Mouse (Mus musculus) forebrain, embryonic 16.5 days (tissue): ENCODE results near the gene Neurl1a. TPM values are rescaled to one million over a fixed set of nuclear protein-coding genes. Genes with fewer than 3 reads are reported as not detected.
"Not testable (repeated sequence)": the region's sequence is repeated elsewhere in the genome, so short reads cannot be mapped to it uniquely, and the experiment has no call there.

Experiments
- ATAC-seq: fragments of 200-750 bp; cut with Nextera tagmentation; 2 replicates; pipeline ENCODE4 v1.8.0; 2017; ENCODE audit warnings: mild to moderate bottlenecking, moderate library complexity
- H3K27ac ChIP-seq: fragments of 300-500 bp; sonication (generic); 2 replicates; pipeline ENCODE4 v1.5.1; 2014; ENCODE audit warnings: low read length, control low read depth
- H3K27me3 ChIP-seq: fragments of 300-500 bp; sonication (generic); replicated peaks from 2 replicates; pipeline ENCODE4 v1.6.1; 2014; ENCODE audit warnings: low read length; ENCODE audit not compliant: control insufficient read depth, insufficient read depth
- H3K36me3 ChIP-seq: fragments of 300-500 bp; sonication (generic); 2 replicates; pipeline ENCODE4 v1.6.1; 2014; ENCODE audit not compliant: control insufficient read depth, insufficient read depth
- H3K4me1 ChIP-seq: fragments of 300-500 bp; sonication (generic); replicated peaks from 2 replicates; pipeline ENCODE4 v1.6.1; 2014; ENCODE audit warnings: low read length; ENCODE audit not compliant: control insufficient read depth, insufficient read depth
- H3K4me2 ChIP-seq: fragments of 300-500 bp; sonication (generic); 2 replicates; pipeline ENCODE4 v1.6.1; 2014; ENCODE audit warnings: mild to moderate bottlenecking, low read length, control low read depth
- H3K4me3 ChIP-seq: fragments of 300-500 bp; sonication (generic); replicated peaks from 2 replicates; pipeline ENCODE4 v1.5.1; 2014; ENCODE audit warnings: mild to moderate bottlenecking, low read length, control low read depth
- H3K9ac ChIP-seq: fragments of 300-500 bp; sonication (generic); replicated peaks from 2 replicates; pipeline ENCODE4 v1.6.1; 2014; ENCODE audit warnings: low read depth, low read length, control low read depth
- H3K9me3 ChIP-seq: fragments of 300-500 bp; sonication (generic); 2 replicates; pipeline ENCODE4 v1.6.1; 2016; ENCODE audit warnings: low read length; ENCODE audit not compliant: control insufficient read depth
- WGBS: fragments of 180-500 bp; shearing (Covaris S2); extraction: QIAGEN DNeasy Blood & Tissue Kit; methylation state at CpG from one replicate; pipeline ENCODE4 v1.1.7; 2014; 5-methylcytosine and 5-hydroxymethylcytosine counted together
- polyA plus RNA-seq: library from polyadenylated mRNA; unstranded; fragments of >200 nt; fragmentation: Nextera tagmentation; extraction: Ambion mirVana; gene quantifications from 2 replicates; pipeline ENCODE4 v1.2.1, GENCODE M21; 2015

Gene Neurl1a
- polyA plus RNA-seq: 7.2 and 11.0 TPM in 2 replicates

DNA sequence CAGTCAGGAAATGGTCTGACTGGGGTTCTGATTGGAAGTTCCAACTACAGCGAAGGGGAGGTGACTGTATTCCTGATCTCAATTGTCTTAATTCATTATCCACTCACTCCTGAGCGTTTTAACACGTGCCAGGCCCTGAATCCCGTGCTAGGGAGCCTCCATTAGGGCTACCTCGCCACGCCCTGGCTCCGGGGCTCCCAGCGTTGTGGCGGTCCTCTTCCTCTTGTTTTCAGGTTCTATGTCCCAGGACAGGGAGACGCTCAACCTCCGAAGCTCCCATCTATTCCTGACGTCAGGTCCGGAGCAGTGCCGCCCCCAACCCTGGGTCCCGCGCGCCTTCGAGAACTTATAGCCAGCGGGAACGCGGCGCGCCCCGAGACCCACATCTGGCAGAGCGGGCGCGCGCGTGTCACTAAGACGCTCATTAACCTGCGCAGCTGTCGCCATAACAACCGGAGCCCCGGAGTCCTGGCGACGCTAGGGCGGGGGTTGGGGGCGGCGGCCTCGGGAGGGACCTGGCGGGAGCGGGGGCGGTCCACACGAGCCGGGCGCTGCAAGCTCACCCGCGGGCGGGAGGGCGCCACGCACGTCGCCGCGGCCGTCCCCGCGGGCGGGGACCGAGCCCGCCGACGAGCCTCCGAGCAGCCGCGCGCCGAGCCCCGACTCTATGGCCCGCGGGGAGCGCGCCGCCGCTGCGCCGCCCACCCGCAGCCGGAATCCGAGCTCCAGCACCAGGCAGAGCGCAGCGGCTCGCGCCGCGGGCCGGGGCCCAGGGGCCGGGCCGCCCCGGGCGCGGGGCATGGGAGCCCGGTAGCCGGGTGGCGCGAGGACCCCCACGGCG lies at the start of gene Neurl1a:
TSS of gene Neurl1a (plus strand) at position 390 of the 841 bp plus-strand sequence.
- peak; percentile 82 for ATAC-seq
- no peaks in the 10 kb centered on the region for H3K36me3 ChIP-seq
- H3K4me3 ChIP-seq: peak within 1 kb of the TSS; percentile 65
- peaks cover 15% of the 10 kb centered on the region for H3K4me1 ChIP-seq
- peak within 1 kb of the TSS; percentile 90 for H3K4me2 ChIP-seq
- peaks cover 19% of the 10 kb centered on the region for H3K27me3 ChIP-seq
- under 1% methylated on average over 62 of the region's 98 CpGs for WGBS
- peaks cover 7% of the 10 kb centered on the region for H3K9me3 ChIP-seq
- peak within 1 kb of the TSS; percentile 8; the same call in 1 of the 2 replicates for H3K27ac ChIP-seq
- peak within 1 kb of the TSS; percentile 63 for H3K9ac ChIP-seq

DNA sequence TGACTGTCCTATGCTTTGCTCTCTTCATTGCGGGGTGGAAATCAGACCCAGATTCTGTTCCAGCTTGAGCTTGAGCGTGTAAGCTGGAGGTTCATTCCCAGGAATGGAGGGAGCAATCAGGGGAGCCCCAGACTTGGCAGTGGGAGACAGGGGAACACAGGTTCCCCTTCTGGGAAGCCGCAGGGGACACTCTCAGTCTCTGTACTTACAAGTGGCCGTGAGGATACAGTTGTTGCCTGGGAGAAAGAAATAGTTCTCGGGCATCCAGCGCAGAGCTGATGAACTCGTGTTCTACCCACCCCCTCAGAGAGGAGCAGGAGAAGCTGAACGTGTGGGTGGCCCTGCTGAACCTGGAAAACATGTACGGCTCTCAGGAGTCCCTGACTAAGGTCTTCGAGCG lies 49.8 kb upstream of the Neurl1a start:
- Histone ChIP-seq H3K9me3 (no peaks in the 10 kb centered on the region), H3K4me3 (no peak overlapping the region), H3K4me2 (no peak overlapping the region), H3K36me3 (peaks cover 41% of the 10 kb centered on the region), H3K27ac (no peak overlapping the region), H3K4me1 (no peaks in the 10 kb centered on the region), H3K9ac (no peak overlapping the region), H3K27me3 (no peaks in the 10 kb centered on the region)
- no peak for ATAC-seq
- 93% methylated on average over 11 of the region's 11 CpGs for WGBS

DNA sequence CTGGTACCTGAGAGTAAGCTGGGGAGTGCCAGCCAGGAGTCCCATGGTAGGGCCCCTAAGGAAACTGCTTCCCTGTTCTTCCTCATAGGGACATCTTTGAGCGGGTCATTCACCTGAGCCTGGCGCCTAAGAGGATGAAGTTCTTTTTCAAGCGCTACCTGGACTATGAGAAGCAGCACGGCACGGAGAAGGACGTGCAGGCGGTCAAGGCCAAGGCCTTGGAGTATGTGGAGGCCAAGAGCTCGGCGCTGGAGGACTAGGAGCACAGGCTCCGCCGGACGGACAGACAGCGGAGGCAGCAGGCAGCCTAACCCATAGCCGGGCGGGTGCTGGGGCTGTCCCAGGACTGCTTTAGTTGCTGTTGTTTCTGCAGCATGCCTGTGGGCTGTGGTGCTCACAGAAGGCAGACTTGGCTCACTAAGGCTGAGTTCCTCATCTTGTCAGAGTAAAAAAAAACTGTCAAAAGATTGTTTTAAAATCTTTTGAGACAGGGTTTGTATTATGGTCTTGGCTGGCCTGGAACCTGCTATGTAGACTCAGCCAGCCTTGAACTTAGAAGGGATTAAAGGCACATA lies 48.0 kb upstream of the Neurl1a start:
- no peak overlapping the region for H3K27ac ChIP-seq
- H3K9me3 ChIP-seq: no peaks in the 10 kb centered on the region
- H3K9ac ChIP-seq: no peak overlapping the region
- 95% methylated on average over 15 of the region's 15 CpGs for WGBS
- peaks cover 36% of the 10 kb centered on the region for H3K36me3 ChIP-seq
- no peak overlapping the region for H3K4me3 ChIP-seq
- ATAC-seq: no peak
- no peaks in the 10 kb centered on the region for H3K4me1 ChIP-seq
- no peaks in the 10 kb centered on the region for H3K27me3 ChIP-seq
- H3K4me2 ChIP-seq: no peak overlapping the region

DNA sequence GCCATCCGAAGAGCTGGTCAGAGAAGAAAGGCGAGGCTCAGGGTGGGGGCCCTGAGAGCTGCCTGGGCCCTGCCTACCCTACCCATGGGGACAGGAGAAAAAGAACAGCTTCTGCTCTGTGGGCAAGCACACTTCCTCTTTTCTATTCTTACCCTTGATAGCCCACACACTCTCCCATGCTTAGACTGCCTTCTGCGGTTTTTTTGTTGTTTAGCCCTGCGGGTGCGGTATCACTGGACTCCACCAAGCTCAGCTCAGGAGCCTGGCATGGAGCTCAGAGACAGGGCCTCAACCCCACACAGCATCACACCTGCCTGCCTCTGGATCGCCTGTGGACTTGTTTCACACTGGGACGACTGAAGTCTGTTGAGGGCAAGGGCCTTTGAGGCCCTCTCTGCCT lies 45.5 kb upstream of the Neurl1a start:
- WGBS: 88% methylated on average over 7 of the region's 7 CpGs

DNA sequence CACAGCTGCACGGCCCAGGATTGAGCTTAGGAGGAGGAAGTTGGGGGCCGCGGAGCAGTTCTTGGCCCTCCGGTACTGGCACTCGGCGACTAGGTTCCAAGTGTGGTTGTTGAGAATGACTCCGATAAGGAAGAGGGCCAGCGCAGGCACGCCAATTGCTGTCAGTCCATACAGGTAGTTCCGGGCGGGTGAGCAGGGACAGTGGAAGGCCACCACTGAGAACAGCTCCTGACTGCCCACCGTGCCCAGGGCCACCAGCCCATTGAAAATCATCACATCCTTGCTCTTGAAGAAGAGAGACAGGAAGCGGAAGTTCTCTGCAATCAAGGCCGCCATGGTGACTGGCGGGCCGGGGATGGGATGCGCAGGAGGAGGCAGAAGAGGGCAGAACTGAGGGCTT lies 43.1 kb upstream of the Neurl1a start:
- Histone ChIP-seq H3K4me3 (no peak overlapping the region), H3K9me3 (no peaks in the 10 kb centered on the region), H3K27ac (no peak overlapping the region), H3K9ac (no peak overlapping the region), H3K4me2 (no peak overlapping the region), H3K27me3 (no peaks in the 10 kb centered on the region), H3K4me1 (peaks cover 16% of the 10 kb centered on the region), H3K36me3 (peaks cover 11% of the 10 kb centered on the region)
- 90% methylated on average over 17 of the region's 17 CpGs for WGBS
- ATAC-seq: no peak

More for the DNA sequence above, 45.5 kb upstream of the Neurl1a start:
- Histone ChIP-seq H3K9ac (no peak overlapping the region), H3K4me2 (no peak overlapping the region), H3K27ac (no peak overlapping the region), H3K36me3 (peaks cover 24% of the 10 kb centered on the region), H3K4me1 (peaks cover 13% of the 10 kb centered on the region), H3K9me3 (no peaks in the 10 kb centered on the region), H3K27me3 (no peaks in the 10 kb centered on the region), H3K4me3 (no peak overlapping the region)
- ATAC-seq: no peak

DNA sequence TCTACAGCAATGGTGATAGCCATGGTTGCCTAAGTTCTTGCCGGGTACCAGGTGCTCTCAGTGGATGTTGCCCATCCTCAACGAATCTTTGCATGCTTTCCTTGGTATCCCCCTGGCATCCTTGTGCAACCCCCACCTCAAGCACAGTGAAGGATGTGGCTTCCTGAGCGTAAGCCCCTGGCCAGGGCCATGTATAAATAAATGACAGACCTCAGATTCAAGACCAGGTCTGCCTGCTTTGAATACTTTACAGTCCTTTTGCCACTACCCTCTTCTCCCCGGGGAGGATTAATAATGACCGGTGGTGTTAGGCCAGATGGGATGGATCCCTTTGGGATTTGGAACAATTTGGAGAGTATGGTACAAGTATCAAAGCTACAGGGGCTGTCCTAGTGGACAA lies 42.5 kb upstream of the Neurl1a start:
- no peak overlapping the region for H3K4me3 ChIP-seq
- H3K4me1 ChIP-seq: peaks cover 16% of the 10 kb centered on the region
- peaks cover 6% of the 10 kb centered on the region for H3K36me3 ChIP-seq
- no peaks in the 10 kb centered on the region for H3K9me3 ChIP-seq
- H3K27ac ChIP-seq: no peak overlapping the region
- no peaks in the 10 kb centered on the region for H3K27me3 ChIP-seq
- no peak overlapping the region for H3K9ac ChIP-seq
- no peak overlapping the region for H3K4me2 ChIP-seq
- 88% methylated on average over 5 of the region's 5 CpGs for WGBS
- ATAC-seq: no peak

DNA sequence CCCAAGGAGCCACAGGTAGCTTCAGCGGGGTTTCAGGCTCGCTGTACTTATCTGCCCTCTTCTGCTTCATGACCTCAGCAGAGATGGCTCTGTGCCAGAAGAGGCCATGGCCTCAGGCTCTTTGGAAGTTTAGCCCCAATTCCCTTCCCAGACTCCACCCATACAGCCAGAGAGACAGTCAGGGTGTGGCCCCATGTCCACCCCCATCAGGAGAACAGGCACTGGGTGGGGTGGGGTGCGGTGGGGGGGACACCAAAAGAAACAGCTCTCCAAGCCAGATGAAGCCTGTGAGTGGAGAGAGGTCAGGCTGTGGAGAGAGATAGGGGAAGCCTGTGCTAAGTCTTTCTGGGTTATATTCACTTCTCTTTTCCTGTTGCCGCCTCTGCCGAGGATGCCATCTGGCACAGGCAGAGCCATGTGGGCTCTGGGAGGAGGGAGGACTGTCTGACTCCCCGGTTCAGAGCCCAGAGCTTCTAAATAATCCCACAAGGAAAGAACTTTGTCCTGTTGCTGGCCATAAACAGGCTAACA lies 41.5 kb upstream of the Neurl1a start:
- Histone ChIP-seq H3K27ac (no peak overlapping the region), H3K9ac (no peak overlapping the region), H3K4me1 (peaks cover 16% of the 10 kb centered on the region), H3K36me3 (no peaks in the 10 kb centered on the region), H3K9me3 (no peaks in the 10 kb centered on the region), H3K4me3 (no peak overlapping the region), H3K27me3 (no peaks in the 10 kb centered on the region), H3K4me2 (peak overlapping the region; percentile 42)
- 35% methylated on average over 6 of the region's 6 CpGs for WGBS
- peak; percentile 75 for ATAC-seq

DNA sequence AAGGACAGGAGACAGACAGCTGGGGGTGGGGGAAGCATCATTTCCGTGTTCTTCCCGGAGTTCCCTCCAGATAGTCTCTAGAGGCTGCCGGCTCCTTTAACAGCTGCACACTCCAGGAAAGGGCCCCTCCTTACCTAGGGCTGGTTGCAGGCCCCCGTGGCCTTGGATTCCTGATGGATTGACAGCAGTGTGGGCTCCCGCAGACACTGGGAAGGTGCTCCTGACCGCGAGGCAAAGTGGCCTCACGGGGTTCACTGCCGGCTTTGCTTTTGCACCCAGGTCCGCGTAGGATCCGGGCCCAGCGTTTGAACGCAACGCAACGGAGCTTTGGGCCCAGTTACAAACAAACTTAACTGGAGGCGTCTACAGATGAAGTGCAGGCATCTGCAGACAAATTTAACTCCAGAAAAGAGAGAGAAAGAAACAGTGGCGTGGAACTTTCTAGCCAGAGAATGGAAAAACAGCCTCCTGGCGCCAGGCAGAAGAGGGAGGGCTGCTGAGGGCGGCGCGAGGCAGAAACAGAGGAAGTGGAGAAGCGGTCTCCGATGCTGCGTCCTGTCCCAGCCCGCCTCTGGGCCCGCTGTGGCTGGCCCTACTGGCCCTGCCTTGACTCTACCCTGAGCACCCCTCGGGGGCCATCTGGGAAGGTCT lies 40.7 kb upstream of the Neurl1a start, which contains the start of gene Calhm2:
TSS of gene Calhm2 (minus strand) at position 524 of the 651 bp plus-strand sequence.
- Histone ChIP-seq H3K27me3 (no peaks in the 10 kb centered on the region), H3K27ac (no peak within 1 kb of the TSS), H3K9me3 (no peaks in the 10 kb centered on the region), H3K4me3 (peak within 1 kb of the TSS; percentile 13), H3K4me2 (peak within 1 kb of the TSS; percentile 42), H3K36me3 (no peaks in the 10 kb centered on the region), H3K4me1 (peaks cover 16% of the 10 kb centered on the region), H3K9ac (peak within 1 kb of the TSS; percentile 35)
- peak; percentile 61 for ATAC-seq
- 12% methylated on average over 28 of the region's 28 CpGs for WGBS

DNA sequence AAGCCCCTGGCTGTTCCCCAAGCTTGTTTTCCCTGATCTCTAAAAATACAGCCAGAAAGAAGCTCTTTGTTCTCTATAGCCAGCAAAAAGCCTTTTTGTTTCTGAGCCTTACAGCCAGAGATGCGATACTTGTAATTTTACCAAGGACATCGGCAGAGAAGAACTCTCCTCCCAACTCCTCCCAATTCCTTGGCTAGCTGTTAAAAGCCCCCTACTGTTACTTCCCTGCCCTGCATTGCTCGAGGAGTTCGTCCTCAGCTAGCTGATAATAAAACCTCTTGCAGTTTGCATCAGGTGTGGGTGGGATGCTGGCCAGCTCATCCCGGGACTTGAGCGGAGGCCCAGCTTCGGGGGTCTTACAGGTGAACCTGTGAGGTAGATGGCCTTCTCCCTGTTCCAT lies 39.0 kb upstream of the Neurl1a start:
- 39% methylated on average over 7 of the region's 7 CpGs for WGBS
- H3K4me2 ChIP-seq, ATAC-seq, H3K4me3 ChIP-seq, H3K27me3 ChIP-seq, H3K36me3 ChIP-seq, H3K9me3 ChIP-seq, H3K27ac ChIP-seq, H3K9ac ChIP-seq: not testable (repeated sequence)
- H3K4me1 ChIP-seq: peaks cover 16% of the 10 kb centered on the region
